In genomic region chr17:66761326-66762296, GRCm38 (mm10) we compare ENCODE assay signal across 10 mouse cellular contexts.
A peak's percentile ranks its signal among the peaks of the same experiment; 100 is the strongest.
DNase-seq lines count a peak whose midpoint lies in the region; ATAC-seq and TF ChIP-seq lines count a peak whose summit lies in the region.
"Had no signal": no experiment of that assay in that cellular context is flagged by ENCODE, and none has a peak within 500 bp of the region (broad histone marks: within the 10 kb centered on the region; RNA-seq: fewer than 3 reads in every experiment).

No protein-coding gene starts in this region.

- no peak for TF ChIP-seq CTCF in intestine, postnatal 0 days (IDR thresholded peaks at IDR 0.05; ENCODE audit: low read depth)

- WGBS in intestine, postnatal 0 days = 69% methylated on average over 26 of the region's 26 CpGs

- no peaks in the 10 kb centered on the region for H3K4me1 ChIP-seq in intestine, postnatal 0 days (replicated peaks; ENCODE audit: control insufficient read depth, insufficient read depth, low read length)

- no peaks in the 10 kb centered on the region for H3K27me3 ChIP-seq in intestine, postnatal 0 days (replicated peaks; ENCODE audit: control insufficient read depth, insufficient read depth, low read length)

- H3K36me3 ChIP-seq in intestine, postnatal 0 days (ENCODE audit: control insufficient read depth, insufficient read depth) = no peaks in the 10 kb centered on the region

- no peak for ATAC-seq in intestine, postnatal 0 days
- ATAC-seq in frontal cortex, adult (ENCODE audit: low TSS enrichment) = no peak
- ATAC-seq: liver, postnatal 0 days had no signal

- H3K4me2 ChIP-seq in intestine, postnatal 0 days (replicated peaks; ENCODE audit: low read depth) = 0 out of 2 replicates have a peak overlapping the region, but pooled peaks have one; percentile 6

- no peak overlapping the region for H3K4me3 ChIP-seq in intestine, postnatal 0 days (ENCODE audit: low read depth, low read length)

- H3K9ac ChIP-seq in intestine, postnatal 0 days (ENCODE audit: low read depth, low read length) = no peak overlapping the region
- H3K9ac ChIP-seq: liver, postnatal 0 days had no signal

- peak; percentile 64 to 70 for DNase-seq in cerebellum, postnatal 10 days
- DNase-seq in cerebellum, adult 18-20 months = no peak
- peak; percentile 16 for DNase-seq in lung, postnatal 10 days
- DNase-seq in lung, postnatal 14 days = no peak
- peak; percentile 57 for DNase-seq in retina, postnatal 1 day
- no peak for DNase-seq in ovary, adult 18-20 months (ENCODE audit: low spot score)
- DNase-seq: heart, postnatal 14 days; liver, postnatal 0 days had no signal

- no peaks in the 10 kb centered on the region for H3K9me3 ChIP-seq in intestine, postnatal 0 days (ENCODE audit: control insufficient read depth)

- H3K27ac ChIP-seq in intestine, postnatal 0 days (ENCODE audit: low read depth, low read length) = no peak overlapping the region

Comparison
In these comparisons a context has a peak if more than half of its experiments do, and no peak if none do; other contexts are left out.
1. DNase-seq: peak in cerebellum, postnatal 10 days (2 of 2), lung, postnatal 10 days (single experiment) and retina, postnatal 1 day (single experiment); none in cerebellum, adult 18-20 months (0 of 2), lung, postnatal 14 days (single experiment) and ovary, adult 18-20 months (single experiment).